Mouse (Mus musculus): ENCODE data around the gene Prmt9. TPM values are rescaled to one million over a fixed set of nuclear protein-coding genes. Genes with fewer than 3 reads are reported as not detected.

Prmt9 gene
- polyA plus RNA-seq, 1 experiment, result 8.0 TPM

GRCm38 (mm10) chr8:77545616-77546015 lies 3.6 kb upstream of the Prmt9 start:
- no peaks in the 10 kb centered on the region for H3K36me3 ChIP-seq (ENCODE audit: control insufficient read depth, insufficient read depth, low read length)
- H3K4me1 ChIP-seq (ENCODE audit: control insufficient read depth, insufficient read depth, low read length), result no peaks in the 10 kb centered on the region
- no peak overlapping the region for H3K27ac ChIP-seq (ENCODE audit: insufficient read depth, low read depth, low read length)
- H3K27me3 ChIP-seq (replicated peaks; ENCODE audit: control insufficient read depth, insufficient read depth, low read length), result no peaks in the 10 kb centered on the region
- no peak overlapping the region for H3K4me3 ChIP-seq (ENCODE audit: insufficient read depth, low read depth, low read length)
- TF ChIP-seq CTCF (conservative IDR thresholded peaks at IDR 0.05; ENCODE audit: insufficient read depth, insufficient read length, low read depth, low read length), result no peak
- no peak for TF ChIP-seq POLR2A (IDR thresholded peaks at IDR 0.05; ENCODE audit: low read depth, low read length)
- 91% methylated on average over 4 of the region's 4 CpGs for WGBS
- DNase-seq, result no peak

GRCm38 (mm10) chr8:77549881-77550580 lies 834 bp downstream of the Prmt9 start:
- H3K4me3 ChIP-seq (ENCODE audit: insufficient read depth, low read depth, low read length), result peak overlapping the region; percentile 91
- H3K27ac ChIP-seq (ENCODE audit: insufficient read depth, low read depth, low read length), result peak overlapping the region; percentile 89
- peaks cover 5% of the 10 kb centered on the region; the same call in 1 of the 2 replicates for H3K36me3 ChIP-seq (ENCODE audit: control insufficient read depth, insufficient read depth, low read length)
- peak; percentile 56 for TF ChIP-seq CTCF (conservative IDR thresholded peaks at IDR 0.05; ENCODE audit: insufficient read depth, insufficient read length, low read depth, low read length)
- no peak for TF ChIP-seq POLR2A (IDR thresholded peaks at IDR 0.05; ENCODE audit: low read depth, low read length)
- no peaks in the 10 kb centered on the region for H3K27me3 ChIP-seq (replicated peaks; ENCODE audit: control insufficient read depth, insufficient read depth, low read length)
- peak; percentile 70 for DNase-seq
- H3K4me1 ChIP-seq (ENCODE audit: control insufficient read depth, insufficient read depth, low read length), result no peaks in the 10 kb centered on the region
- 6% methylated on average over 7 of the region's 7 CpGs for WGBS

GRCm38 (mm10) chr8:77552491-77552890 lies 3.3 kb downstream of the Prmt9 start:
- WGBS, result 100% methylated on average over 3 of the region's 3 CpGs
- no peak overlapping the region for H3K27ac ChIP-seq (ENCODE audit: insufficient read depth, low read depth, low read length)
- DNase-seq, result no peak
- peaks cover 7% of the 10 kb centered on the region; the same call in 1 of the 2 replicates for H3K36me3 ChIP-seq (ENCODE audit: control insufficient read depth, insufficient read depth, low read length)
- no peaks in the 10 kb centered on the region for H3K4me1 ChIP-seq (ENCODE audit: control insufficient read depth, insufficient read depth, low read length)
- no peak for TF ChIP-seq CTCF (conservative IDR thresholded peaks at IDR 0.05; ENCODE audit: insufficient read depth, insufficient read length, low read depth, low read length)
- no peak for TF ChIP-seq POLR2A (IDR thresholded peaks at IDR 0.05; ENCODE audit: low read depth, low read length)
- H3K27me3 ChIP-seq (replicated peaks; ENCODE audit: control insufficient read depth, insufficient read depth, low read length), result no peaks in the 10 kb centered on the region
- H3K4me3 ChIP-seq (ENCODE audit: insufficient read depth, low read depth, low read length), result no peak overlapping the region

- DNase-seq, result no peak
- TF ChIP-seq CTCF (conservative IDR thresholded peaks at IDR 0.05; ENCODE audit: insufficient read depth, insufficient read length, low read depth, low read length) (no peak), POLR2A (IDR thresholded peaks at IDR 0.05; ENCODE audit: low read depth, low read length) (no peak)
- no peak overlapping the region for H3K4me3 ChIP-seq (ENCODE audit: insufficient read depth, low read depth, low read length)
- 88% methylated on average over 3 of the region's 3 CpGs for WGBS
- no peak overlapping the region for H3K27ac ChIP-seq (ENCODE audit: insufficient read depth, low read depth, low read length)
- H3K4me1 ChIP-seq (ENCODE audit: control insufficient read depth, insufficient read depth, low read length), result no peaks in the 10 kb centered on the region
- H3K36me3 ChIP-seq (ENCODE audit: control insufficient read depth, insufficient read depth, low read length), result peaks cover 3% of the 10 kb centered on the region
- H3K27me3 ChIP-seq (replicated peaks; ENCODE audit: control insufficient read depth, insufficient read depth, low read length), result no peaks in the 10 kb centered on the region
Observed at GRCm38 (mm10) chr8:77561441-77561840, 12.2 kb downstream of the Prmt9 start.

- Histone ChIP-seq H3K4me1 (ENCODE audit: control insufficient read depth, insufficient read depth, low read length) (no peaks in the 10 kb centered on the region), H3K27ac (ENCODE audit: insufficient read depth, low read depth, low read length) (no peak overlapping the region), H3K36me3 (ENCODE audit: control insufficient read depth, insufficient read depth, low read length) (peaks cover 2% of the 10 kb centered on the region; the same call in 1 of the 2 replicates), H3K4me3 (ENCODE audit: insufficient read depth, low read depth, low read length) (no peak overlapping the region), H3K27me3 (replicated peaks; ENCODE audit: control insufficient read depth, insufficient read depth, low read length) (no peaks in the 10 kb centered on the region)
- DNase-seq, result no peak
- WGBS, result 89% methylated on average over 5 of the region's 5 CpGs
- no peak for TF ChIP-seq CTCF (conservative IDR thresholded peaks at IDR 0.05; ENCODE audit: insufficient read depth, insufficient read length, low read depth, low read length)
Observed at GRCm38 (mm10) chr8:77574229-77574628, 25.0 kb downstream of the Prmt9 start.

GRCm38 (mm10) chr8:77577674-77578073 lies 28.5 kb downstream of the Prmt9 start:
- Histone ChIP-seq H3K27me3 (replicated peaks; ENCODE audit: control insufficient read depth, insufficient read depth, low read length) (no peaks in the 10 kb centered on the region), H3K27ac (ENCODE audit: insufficient read depth, low read depth, low read length) (no peak overlapping the region), H3K36me3 (ENCODE audit: control insufficient read depth, insufficient read depth, low read length) (peaks cover 2% of the 10 kb centered on the region; the same call in 1 of the 2 replicates), H3K4me3 (ENCODE audit: insufficient read depth, low read depth, low read length) (no peak overlapping the region), H3K4me1 (ENCODE audit: control insufficient read depth, insufficient read depth, low read length) (no peaks in the 10 kb centered on the region)
- 96% methylated on average over 7 of the region's 7 CpGs for WGBS
- no peak for DNase-seq
- TF ChIP-seq CTCF (conservative IDR thresholded peaks at IDR 0.05; ENCODE audit: insufficient read depth, insufficient read length, low read depth, low read length) (no peak), POLR2A (IDR thresholded peaks at IDR 0.05; ENCODE audit: low read depth, low read length) (no peak)

GRCm38 (mm10) chr8:77584174-77584573 lies 35.0 kb downstream of the Prmt9 start:
- Histone ChIP-seq H3K4me1 (ENCODE audit: control insufficient read depth, insufficient read depth, low read length) (no peaks in the 10 kb centered on the region), H3K27me3 (replicated peaks; ENCODE audit: control insufficient read depth, insufficient read depth, low read length) (no peaks in the 10 kb centered on the region), H3K36me3 (ENCODE audit: control insufficient read depth, insufficient read depth, low read length) (peaks cover 2% of the 10 kb centered on the region; the same call in 1 of the 2 replicates), H3K27ac (ENCODE audit: insufficient read depth, low read depth, low read length) (no peak overlapping the region), H3K4me3 (ENCODE audit: insufficient read depth, low read depth, low read length) (no peak overlapping the region)
- WGBS, result 72% methylated on average over 4 of the region's 4 CpGs
- TF ChIP-seq CTCF (conservative IDR thresholded peaks at IDR 0.05; ENCODE audit: insufficient read depth, insufficient read length, low read depth, low read length) (no peak), POLR2A (IDR thresholded peaks at IDR 0.05; ENCODE audit: low read depth, low read length) (no peak)
- no peak for DNase-seq
